Mouse (Mus musculus) midbrain, embryonic 16.5 days (tissue): ENCODE data around the gene Lmo1. TPM values are rescaled to one million over a fixed set of nuclear protein-coding genes. Genes with fewer than 3 reads are reported as not detected.
A peak's percentile ranks its signal among the peaks of the same experiment; 100 is the strongest.

Experiments
- ATAC-seq: fragments of 200-750 bp; cut with Nextera tagmentation; 2 replicates; pipeline ENCODE4 v1.8.0; 2017; ENCODE audit warnings: moderate TSS enrichment
- H3K27ac ChIP-seq: fragments of 300-500 bp; sonication (generic); 2 replicates; pipeline ENCODE4 v1.5.1; 2014; ENCODE audit warnings: mild to moderate bottlenecking, low read length, mixed read lengths
- H3K27me3 ChIP-seq: fragments of 300-500 bp; sonication (generic); 2 replicates; pipeline ENCODE4 v1.6.1; 2014; ENCODE audit warnings: low read depth, low read length, mixed read lengths; ENCODE audit not compliant: control insufficient read depth, insufficient read depth
- H3K36me3 ChIP-seq: fragments of 300-500 bp; sonication (generic); 2 replicates; pipeline ENCODE4 v1.6.1; 2014; ENCODE audit warnings: mild to moderate bottlenecking, low read length, moderate library complexity, mixed read lengths; ENCODE audit not compliant: control insufficient read depth, insufficient read depth
- H3K4me1 ChIP-seq: fragments of 300-500 bp; sonication (generic); 2 replicates; pipeline ENCODE4 v1.6.1; 2014; ENCODE audit warnings: mild to moderate bottlenecking, low read length, mixed read lengths; ENCODE audit not compliant: control insufficient read depth, insufficient read depth
- H3K4me2 ChIP-seq: fragments of 300-500 bp; sonication (generic); 2 replicates; pipeline ENCODE4 v1.6.1; 2014; ENCODE audit warnings: mild to moderate bottlenecking, low read length, mixed read lengths
- H3K4me3 ChIP-seq: fragments of 300-500 bp; sonication (generic); 2 replicates; pipeline ENCODE4 v1.5.1; 2014; ENCODE audit warnings: low read depth, mild to moderate bottlenecking, low read length, moderate library complexity, mixed read lengths
- H3K9ac ChIP-seq: fragments of 300-500 bp; sonication (generic); 2 replicates; pipeline ENCODE4 v1.6.1; 2014; ENCODE audit warnings: low read depth, low read length, mixed read lengths
- H3K9me3 ChIP-seq: fragments of 300-500 bp; sonication (generic); replicated peaks from 2 replicates; pipeline ENCODE4 v1.6.1; 2014; ENCODE audit warnings: mild to moderate bottlenecking, low read length, mixed read lengths; ENCODE audit not compliant: control insufficient read depth, poor library complexity, severe bottlenecking
- WGBS: fragments of 180-500 bp; shearing (Covaris S2); extraction: QIAGEN DNeasy Blood & Tissue Kit; methylation state at CpG from one replicate; pipeline ENCODE4 v1.1.7; 2014; 5-methylcytosine and 5-hydroxymethylcytosine counted together
- polyA plus RNA-seq: library from polyadenylated mRNA; unstranded; fragments of >200 nt; fragmentation: Nextera tagmentation; extraction: Ambion mirVana; gene quantifications from 2 replicates; pipeline ENCODE4 v1.2.1, GENCODE M21; 2015

Gene Lmo1
- polyA plus RNA-seq, 1 experiment from 2014 or later, result 126 TPM

GRCm38 (mm10) chr7:109165931-109166585 is 8.9 kb downstream of the Lmo1 start:
- Histone ChIP-seq H3K4me1 (peaks cover 35% of the 10 kb centered on the region), H3K4me2 (peak overlapping the region; percentile 82), H3K9me3 (no peaks in the 10 kb centered on the region), H3K36me3 (no peaks in the 10 kb centered on the region), H3K27ac (peak overlapping the region; percentile 67), H3K9ac (peak overlapping the region; percentile 59), H3K27me3 (no peaks in the 10 kb centered on the region), H3K4me3 (peak overlapping the region; percentile 28)
- 36% methylated on average over 17 of the region's 17 CpGs for WGBS
- no peak for ATAC-seq

- WGBS, result 39% methylated on average over 11 of the region's 11 CpGs
Measured at GRCm38 (mm10) chr7:109154331-109154730, 20.7 kb downstream of the Lmo1 start.

GRCm38 (mm10) chr7:109153538-109153937 is 21.5 kb downstream of the Lmo1 start:
- 62% methylated on average over 5 of the region's 5 CpGs for WGBS
- ATAC-seq, result no peak
- no peak overlapping the region for H3K4me3 ChIP-seq
- H3K4me2 ChIP-seq, result no peak overlapping the region
- no peak overlapping the region for H3K9ac ChIP-seq
- H3K27ac ChIP-seq, result no peak overlapping the region
- H3K27me3 ChIP-seq, result no peaks in the 10 kb centered on the region
- no peaks in the 10 kb centered on the region for H3K36me3 ChIP-seq
- H3K4me1 ChIP-seq, result peaks cover 3% of the 10 kb centered on the region
- H3K9me3 ChIP-seq, result no peaks in the 10 kb centered on the region

More at GRCm38 (mm10) chr7:109154331-109154730, 20.7 kb downstream of the Lmo1 start:
- Histone ChIP-seq H3K4me3 (no peak overlapping the region), H3K9me3 (no peaks in the 10 kb centered on the region), H3K4me1 (peaks cover 3% of the 10 kb centered on the region), H3K9ac (no peak overlapping the region), H3K27ac (no peak overlapping the region), H3K36me3 (no peaks in the 10 kb centered on the region), H3K27me3 (no peaks in the 10 kb centered on the region), H3K4me2 (no peak overlapping the region)
- ATAC-seq, result no peak

- H3K9ac ChIP-seq, result no peak overlapping the region
- no peaks in the 10 kb centered on the region for H3K36me3 ChIP-seq
- no peak for ATAC-seq
- no peak overlapping the region for H3K4me3 ChIP-seq
- H3K4me1 ChIP-seq, result peaks cover 3% of the 10 kb centered on the region
- no peaks in the 10 kb centered on the region for H3K27me3 ChIP-seq
- 83% methylated on average over 4 of the region's 4 CpGs for whole genome bisulfite sequencing
- H3K27ac ChIP-seq, result no peak overlapping the region
- no peaks in the 10 kb centered on the region for H3K9me3 ChIP-seq
- H3K4me2 ChIP-seq, result no peak overlapping the region
Measured at GRCm38 (mm10) chr7:109151088-109151487, 23.9 kb downstream of the Lmo1 start.

- Histone ChIP-seq H3K36me3 (no peaks in the 10 kb centered on the region), H3K4me1 (peaks cover 19% of the 10 kb centered on the region), H3K9me3 (no peaks in the 10 kb centered on the region), H3K4me2 (no peak overlapping the region), H3K4me3 (no peak overlapping the region), H3K27ac (no peak overlapping the region), H3K27me3 (no peaks in the 10 kb centered on the region), H3K9ac (no peak overlapping the region)
- WGBS, result 34% methylated on average over 8 of the region's 8 CpGs
- no peak for ATAC-seq
Measured at GRCm38 (mm10) chr7:109145211-109145610, 29.8 kb downstream of the Lmo1 start.

GRCm38 (mm10) chr7:109144705-109145104 is 30.3 kb downstream of the Lmo1 start:
- no peak for ATAC-seq
- Histone ChIP-seq H3K4me3 (no peak overlapping the region), H3K9me3 (no peaks in the 10 kb centered on the region), H3K4me2 (no peak overlapping the region), H3K4me1 (peaks cover 19% of the 10 kb centered on the region), H3K27me3 (no peaks in the 10 kb centered on the region), H3K27ac (no peak overlapping the region), H3K9ac (no peak overlapping the region), H3K36me3 (no peaks in the 10 kb centered on the region)
- 63% methylated on average over 11 of the region's 11 CpGs for WGBS

- Histone ChIP-seq H3K4me2 (no peak overlapping the region), H3K9ac (0 out of 2 replicates have a peak overlapping the region, but pooled peaks have one; percentile 12), H3K27ac (0 out of 2 replicates have a peak overlapping the region, but pooled peaks have one; percentile 18), H3K9me3 (no peaks in the 10 kb centered on the region), H3K4me3 (no peak overlapping the region), H3K27me3 (no peaks in the 10 kb centered on the region), H3K4me1 (peaks cover 19% of the 10 kb centered on the region), H3K36me3 (0 out of 2 replicates have a peak, but pooled peaks cover 3% of the 10 kb centered on the region)
- 37% methylated on average over 2 of the region's 2 CpGs for WGBS
- ATAC-seq, result no peak
Measured at GRCm38 (mm10) chr7:109142564-109142963, 32.4 kb downstream of the Lmo1 start.

- 16% methylated on average over 3 of the region's 3 CpGs for WGBS
- Histone ChIP-seq H3K27ac (0 out of 2 replicates have a peak overlapping the region, but pooled peaks have one; percentile 35), H3K9me3 (no peaks in the 10 kb centered on the region), H3K4me2 (no peak overlapping the region), H3K36me3 (0 out of 2 replicates have a peak, but pooled peaks cover 3% of the 10 kb centered on the region), H3K4me3 (no peak overlapping the region), H3K27me3 (no peaks in the 10 kb centered on the region), H3K9ac (peak overlapping the region; percentile 10; the same call in 1 of the 2 replicates), H3K4me1 (peaks cover 19% of the 10 kb centered on the region)
- ATAC-seq, result no peak
Measured at GRCm38 (mm10) chr7:109141753-109142152, 33.3 kb downstream of the Lmo1 start.

- Histone ChIP-seq H3K4me1 (peaks cover 19% of the 10 kb centered on the region), H3K9ac (no peak overlapping the region), H3K9me3 (no peaks in the 10 kb centered on the region), H3K27ac (peak overlapping the region; percentile 20; the same call in 1 of the 2 replicates), H3K4me2 (no peak overlapping the region), H3K27me3 (no peaks in the 10 kb centered on the region), H3K4me3 (no peak overlapping the region), H3K36me3 (0 out of 2 replicates have a peak, but pooled peaks cover 3% of the 10 kb centered on the region)
- no peak for ATAC-seq
- WGBS, result 69% methylated on average over 2 of the region's 2 CpGs
Measured at GRCm38 (mm10) chr7:109141054-109141453, 34.0 kb downstream of the Lmo1 start.
